In genomic region chr3:129658776-129659175, GRCm38 (mm10) we compare ENCODE assay signal across 17 mouse cellular contexts.
A peak's percentile ranks its signal among the peaks of the same experiment; 100 is the strongest.
DNase-seq lines count a peak whose midpoint lies in the region; ATAC-seq and TF ChIP-seq lines count a peak whose summit lies in the region.
"Had no signal": no experiment of that assay in that cellular context is flagged by ENCODE, and none has a peak within 500 bp of the region (broad histone marks: within the 10 kb centered on the region; RNA-seq: fewer than 3 reads in every experiment).

No protein-coding gene starts in this region.

- H3K27ac ChIP-seq in liver, adult 2 months (replicated peaks; ENCODE audit: insufficient read depth, low read depth, low read length): no peak overlapping the region
- H3K27ac ChIP-seq in liver, embryonic 11.5 days (ENCODE audit: low read depth, low read length): no peak overlapping the region
- no peak overlapping the region for H3K27ac ChIP-seq in embryonic facial prominence, embryonic 10.5 days (replicated peaks)
- H3K27ac ChIP-seq in lung, postnatal 0 days (ENCODE audit: low read length): no peak overlapping the region
- H3K27ac ChIP-seq: limb, embryonic 15.5 days; macrophage had no signal

- H3K27me3 ChIP-seq in liver, adult 2 months (ENCODE audit: control insufficient read depth, insufficient read depth, low read length): no peaks in the 10 kb centered on the region
- H3K27me3 ChIP-seq in liver, embryonic 11.5 days (replicated peaks; ENCODE audit: control insufficient read depth, insufficient read depth, low read length): no peaks in the 10 kb centered on the region
- H3K27me3 ChIP-seq in splenic B cell, adult 2 months (ENCODE audit: control insufficient read depth, insufficient read depth, low read length, poor library complexity, severe bottlenecking): no peaks in the 10 kb centered on the region
- H3K27me3 ChIP-seq in embryonic facial prominence, embryonic 10.5 days (replicated peaks; ENCODE audit: low read depth, poor library complexity, severe bottlenecking): no peaks in the 10 kb centered on the region
- no peaks in the 10 kb centered on the region for H3K27me3 ChIP-seq in lung, postnatal 0 days (replicated peaks; ENCODE audit: insufficient read depth, low read length)
- H3K27me3 ChIP-seq: limb, embryonic 15.5 days had no signal

- H3K79me2 ChIP-seq in liver, adult 2 months (ENCODE audit: control insufficient read depth, insufficient read depth, low read length): no peaks in the 10 kb centered on the region

- TF ChIP-seq POLR2A in liver, adult 2 months (IDR thresholded peaks at IDR 0.05; ENCODE audit: extremely low read depth, insufficient read depth, low read length): no peak

- no peaks in the 10 kb centered on the region for H3K4me1 ChIP-seq in liver, adult 2 months (ENCODE audit: control insufficient read depth, insufficient read depth, low read length)
- H3K4me1 ChIP-seq in liver, embryonic 11.5 days (replicated peaks; ENCODE audit: control insufficient read depth, insufficient read depth, low read length): no peaks in the 10 kb centered on the region
- no peaks in the 10 kb centered on the region for H3K4me1 ChIP-seq in embryonic facial prominence, embryonic 10.5 days
- H3K4me1 ChIP-seq in lung, postnatal 0 days (ENCODE audit: insufficient read depth, low read depth, low read length): no peaks in the 10 kb centered on the region
- H3K4me1 ChIP-seq: limb, embryonic 15.5 days had no signal

- no peaks in the 10 kb centered on the region; the same call in 1 of the 2 replicates for H3K9me3 ChIP-seq in liver, embryonic 11.5 days (ENCODE audit: control insufficient read depth, low read length)
- no peaks in the 10 kb centered on the region for H3K9me3 ChIP-seq in embryonic facial prominence, embryonic 10.5 days
- H3K9me3 ChIP-seq in lung, postnatal 0 days (ENCODE audit: low read length): no peaks in the 10 kb centered on the region
- H3K9me3 ChIP-seq: limb, embryonic 15.5 days had no signal

- H3K4me2 ChIP-seq in liver, embryonic 11.5 days: no peak overlapping the region
- H3K4me2 ChIP-seq in lung, postnatal 0 days (replicated peaks; ENCODE audit: low read depth, low read length): no peak overlapping the region
- H3K4me2 ChIP-seq: limb, embryonic 15.5 days had no signal

- 60% methylated on average over 7 of the region's 7 CpGs for WGBS in liver, adult 2 months
- 60% methylated on average over 7 of the region's 7 CpGs for WGBS in liver, embryonic 11.5 days
- 93% methylated on average over 7 of the region's 7 CpGs for WGBS in embryonic facial prominence, embryonic 10.5 days
- 78% methylated on average over 7 of the region's 7 CpGs for WGBS in lung, postnatal 0 days

- DNase-seq in liver, adult 2 months (ENCODE audit: extremely low read depth, low read depth, low spot score): peak; percentile 52
- DNase-seq in liver, embryonic 11.5 days (ENCODE audit: low spot score): no peak
- DNase-seq in splenic B cell, adult 2 months (ENCODE audit: low read depth, low spot score): peak; percentile 42
- DNase-seq in embryonic facial prominence, embryonic 10.5 days (ENCODE audit: low spot score): no peak
- no peak for DNase-seq in embryo, embryonic 9.5 days (ENCODE audit: extremely low spot score)
- no peak for DNase-seq in layer of hippocampus, adult 18-20 months (ENCODE audit: low spot score in 2 of 2)
- no peak for DNase-seq in lung, postnatal 0 days (ENCODE audit: low spot score)
- DNase-seq: cerebellum, adult 11-12 months; forebrain, postnatal 0 days; gastrocnemius, postnatal 14 days; kidney, adult 18-20 months; retina, postnatal 1 day had no signal

- no peak overlapping the region for H3K9ac ChIP-seq in liver, adult 2 months (ENCODE audit: low read depth, low read length)
- no peak overlapping the region for H3K9ac ChIP-seq in liver, embryonic 11.5 days (ENCODE audit: low read depth, low read length)
- no peak overlapping the region for H3K9ac ChIP-seq in lung, postnatal 0 days (replicated peaks; ENCODE audit: low read depth)
- H3K9ac ChIP-seq: forebrain, postnatal 0 days; limb, embryonic 15.5 days had no signal

- H3K36me3 ChIP-seq in liver, adult 2 months (ENCODE audit: control insufficient read depth, insufficient read depth, low read length): no peaks in the 10 kb centered on the region
- H3K36me3 ChIP-seq in liver, embryonic 11.5 days (ENCODE audit: control insufficient read depth, insufficient read depth, low read length): no peaks in the 10 kb centered on the region
- no peaks in the 10 kb centered on the region for H3K36me3 ChIP-seq in splenic B cell, adult 2 months (ENCODE audit: control insufficient read depth, insufficient read depth, low read length, poor library complexity, severe bottlenecking)
- no peaks in the 10 kb centered on the region for H3K36me3 ChIP-seq in embryonic facial prominence, embryonic 10.5 days (replicated peaks)
- no peaks in the 10 kb centered on the region for H3K36me3 ChIP-seq in lung, postnatal 0 days (ENCODE audit: insufficient read depth, low read length)
- H3K36me3 ChIP-seq: limb, embryonic 15.5 days had no signal

- TF ChIP-seq EP300 in lung, postnatal 0 days (IDR thresholded peaks at IDR 0.05): no peak

- ATAC-seq in liver, embryonic 11.5 days (replicated peaks; ENCODE audit: low FRiP score): no peak
- peak; percentile 87 for ATAC-seq in megakaryocyte, adult 5-6 weeks (ENCODE audit: poor library complexity, severe bottlenecking)
- no peak for ATAC-seq in lung, postnatal 0 days
- ATAC-seq: forebrain, postnatal 0 days; midbrain, embryonic 16.5 days had no signal

- no peak for TF ChIP-seq CTCF in liver, adult 2 months (IDR thresholded peaks at IDR 0.05; ENCODE audit: low read depth, low read length)
- no peak for TF ChIP-seq CTCF in lung, postnatal 0 days (IDR thresholded peaks at IDR 0.05)

- H3K4me3 ChIP-seq in liver, adult 2 months (ENCODE audit: insufficient read depth, low read depth, low read length): no peak overlapping the region
- H3K4me3 ChIP-seq in liver, embryonic 11.5 days (ENCODE audit: low read depth, low read length): no peak overlapping the region
- no peak overlapping the region for H3K4me3 ChIP-seq in embryonic facial prominence, embryonic 10.5 days
- H3K4me3 ChIP-seq in lung, postnatal 0 days (ENCODE audit: low read depth, low read length): no peak overlapping the region
- H3K4me3 ChIP-seq: erythroblast, embryonic 14.5 days; limb, embryonic 15.5 days had no signal

Comparison
In these comparisons a context has a peak if more than half of its experiments do, and no peak if none do; other contexts are left out.
1. DNase-seq: peak in liver, adult 2 months (single experiment) and splenic B cell, adult 2 months (single experiment); none in liver, embryonic 11.5 days (single experiment), embryonic facial prominence, embryonic 10.5 days (single experiment), embryo, embryonic 9.5 days (single experiment), layer of hippocampus, adult 18-20 months (0 of 2) and lung, postnatal 0 days (single experiment).